Mouse (Mus musculus): ENCODE results near the gene Abcd3. TPM values are rescaled to one million over a fixed set of nuclear protein-coding genes. Genes with fewer than 3 reads are reported as not detected.

Gene Abcd3
- total and polyA plus RNA-seq, 3 experiments: 14.8 to 61.4 (median 29.9) TPM

DNA sequence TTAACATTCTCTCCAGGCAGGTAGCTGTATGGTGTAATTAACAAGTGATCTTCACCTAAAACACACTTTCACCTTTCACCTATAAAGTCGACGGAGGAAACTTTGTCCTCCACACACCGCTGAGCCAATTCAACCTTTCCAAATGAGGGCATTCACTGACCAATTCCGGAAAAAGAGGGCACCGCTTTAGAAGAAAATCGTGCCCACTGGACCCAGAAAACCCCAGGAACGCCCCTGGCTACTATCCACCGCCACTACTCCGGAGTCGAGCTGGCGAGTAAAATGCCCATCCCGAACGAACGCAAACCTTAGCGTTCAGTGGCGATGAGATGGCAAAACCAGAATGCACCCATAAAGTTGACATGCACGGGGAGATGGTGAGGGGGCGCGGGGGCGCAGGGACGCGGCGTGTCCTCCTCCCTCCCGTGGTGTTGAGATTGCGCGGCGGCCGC lies 663 bp downstream of the Abcd3 start:
- Histone ChIP-seq H3K4me3 (ENCODE audit: control insufficient read depth in 1 of 2, insufficient read depth in 1 of 2, low read depth in 2 of 2, low read length in 2 of 2) (peak overlapping the region; percentile 91 to 95), H3K36me3 (ENCODE audit: control insufficient read depth in 1 of 2, insufficient read depth in 2 of 2, low read length in 2 of 2) (peaks cover 0 to 11% of the 10 kb centered on the region in 2 experiments; a peak in 2 of 4 replicates), H3K27me3 (ENCODE audit: control insufficient read depth in 1 of 2, insufficient read depth in 2 of 2, low read length in 2 of 2) (no peaks in the 10 kb centered on the region), H3K9ac (ENCODE audit: control insufficient read depth, low read depth, low read length, poor library complexity, severe bottlenecking) (peak overlapping the region; percentile 92), H3K79me2 (ENCODE audit: control insufficient read depth, insufficient read depth, low read length, poor library complexity) (peaks cover 10% of the 10 kb centered on the region), H3K27ac (ENCODE audit: control insufficient read depth, low read depth, low read length) (peak overlapping the region; percentile 89), H3K4me1 (ENCODE audit: control insufficient read depth in 1 of 2, insufficient read depth in 2 of 2, low read length in 2 of 2) (peaks cover 8 to 11% of the 10 kb centered on the region in 2 experiments), H3K9me3 (replicated peaks; ENCODE audit: insufficient read depth, low read length) (no peaks in the 10 kb centered on the region)
- DNase-seq (ENCODE audit: low read depth, low spot score): no peak
- TF ChIP-seq SIN3A (IDR thresholded peaks at IDR 0.05; ENCODE audit: low read length) (peak; percentile 22), MAZ (IDR thresholded peaks at IDR 0.05; ENCODE audit: low read depth, low read length) (0 out of 2 replicates have a peak, but pooled peaks have one; percentile 14), MAFK (IDR thresholded peaks at IDR 0.05; ENCODE audit: borderline replicate concordance, low read depth, low read length) (no peak)

GRCm38 (mm10) chr3:121813834-121814233 lies 1.3 kb downstream of the Abcd3 start:
- H3K9ac ChIP-seq (ENCODE audit: control insufficient read depth, low read depth, low read length, poor library complexity, severe bottlenecking): peak overlapping the region; percentile 92

GRCm38 (mm10) chr3:121808246-121808645 lies 6.9 kb downstream of the Abcd3 start:
- Histone ChIP-seq H3K4me3 (ENCODE audit: control insufficient read depth in 1 of 2, insufficient read depth in 1 of 2, low read depth in 2 of 2, low read length in 2 of 2) (no peak overlapping the region), H3K9me3 (replicated peaks; ENCODE audit: insufficient read depth, low read length) (no peaks in the 10 kb centered on the region), H3K27ac (ENCODE audit: control insufficient read depth, low read depth, low read length) (no peak overlapping the region), H3K27me3 (ENCODE audit: control insufficient read depth in 1 of 2, insufficient read depth in 2 of 2, low read length in 2 of 2) (no peaks in the 10 kb centered on the region), H3K36me3 (ENCODE audit: control insufficient read depth in 1 of 2, insufficient read depth in 2 of 2, low read length in 2 of 2) (peaks cover 0 to 3% of the 10 kb centered on the region in 2 experiments; a peak in 3 of 4 replicates), H3K79me2 (ENCODE audit: control insufficient read depth, insufficient read depth, low read length, poor library complexity) (peaks cover 8% of the 10 kb centered on the region), H3K4me1 (ENCODE audit: control insufficient read depth in 1 of 2, insufficient read depth in 2 of 2, low read length in 2 of 2) (peaks cover 4 to 5% of the 10 kb centered on the region in 2 experiments), H3K9ac (ENCODE audit: control insufficient read depth, low read depth, low read length, poor library complexity, severe bottlenecking) (no peak overlapping the region)
- TF ChIP-seq USF2 (IDR thresholded peaks at IDR 0.05; ENCODE audit: borderline replicate concordance in 1 of 2, insufficient read depth in 1 of 2, low read depth in 1 of 2, low read length in 2 of 2) (no peak), MEF2A (IDR thresholded peaks at IDR 0.05; ENCODE audit: extremely low read depth, insufficient replicate concordance, low read depth, low read length, poor library complexity, severe bottlenecking) (no peak), MAFK (IDR thresholded peaks at IDR 0.05; ENCODE audit: borderline replicate concordance, low read depth, low read length) (no peak), TAL1 (IDR thresholded peaks at IDR 0.05; ENCODE audit: low read length) (no peak), RAD21 (IDR thresholded peaks at IDR 0.05; ENCODE audit: low read depth, low read length) (no peak), USF1 (IDR thresholded peaks at IDR 0.05; ENCODE audit: low read depth, low read length) (no peak), POLR2AphosphoS5 (IDR thresholded peaks at IDR 0.05; ENCODE audit: borderline replicate concordance, low read depth, low read length) (no peak), HCFC1 (IDR thresholded peaks at IDR 0.05; ENCODE audit: low read depth, low read length) (no peak), MYB (IDR thresholded peaks at IDR 0.05; ENCODE audit: low read depth, low read length) (no peak), EP300 (IDR thresholded peaks at IDR 0.05; ENCODE audit: low read depth in 1 of 2, low read length in 2 of 2) (no peak), RCOR1 (IDR thresholded peaks at IDR 0.05; ENCODE audit: low read depth, low read length) (no peak), SIN3A (IDR thresholded peaks at IDR 0.05; ENCODE audit: low read length) (no peak), CHD1 (IDR thresholded peaks at IDR 0.05; ENCODE audit: low read depth, low read length) (no peak)
- no peak for DNase-seq (ENCODE audit: low read depth, low spot score)

More at GRCm38 (mm10) chr3:121813834-121814233, 1.3 kb downstream of the Abcd3 start:
- no peak overlapping the region for H3K27ac ChIP-seq (ENCODE audit: control insufficient read depth, low read depth, low read length)
- peak overlapping the region; percentile 91 to 95 for H3K4me3 ChIP-seq (ENCODE audit: control insufficient read depth in 1 of 2, insufficient read depth in 1 of 2, low read depth in 2 of 2, low read length in 2 of 2)
- H3K4me1 ChIP-seq (ENCODE audit: control insufficient read depth in 1 of 2, insufficient read depth in 2 of 2, low read length in 2 of 2): peaks cover 8 to 11% of the 10 kb centered on the region in 2 experiments
- no peak for TF ChIP-seq ETS1 (IDR thresholded peaks at IDR 0.05; ENCODE audit: low read depth, low read length)
- 0 out of 2 replicates have a peak, but pooled peaks have one; percentile 25 for TF ChIP-seq GATA1 (IDR thresholded peaks at IDR 0.05; ENCODE audit: low read depth, low read length)
- TF ChIP-seq ZKSCAN1 (IDR thresholded peaks at IDR 0.05; ENCODE audit: low read depth, low read length): no peak
- no peak for TF ChIP-seq TCF12 (IDR thresholded peaks at IDR 0.05; ENCODE audit: low read depth, low read length)
- TF ChIP-seq ZNF384 (IDR thresholded peaks at IDR 0.05; ENCODE audit: low read depth, low read length): no peak
- DNase-seq (ENCODE audit: low read depth, low spot score): peak; percentile 65
- peaks cover 0 to 11% of the 10 kb centered on the region in 2 experiments; a peak in 2 of 4 replicates for H3K36me3 ChIP-seq (ENCODE audit: control insufficient read depth in 1 of 2, insufficient read depth in 2 of 2, low read length in 2 of 2)
- H3K9me3 ChIP-seq (replicated peaks; ENCODE audit: insufficient read depth, low read length): no peaks in the 10 kb centered on the region
- no peaks in the 10 kb centered on the region for H3K27me3 ChIP-seq (ENCODE audit: control insufficient read depth in 1 of 2, insufficient read depth in 2 of 2, low read length in 2 of 2)
- peaks cover 10% of the 10 kb centered on the region for H3K79me2 ChIP-seq (ENCODE audit: control insufficient read depth, insufficient read depth, low read length, poor library complexity)

All from MEL (cell line).